Mouse (Mus musculus) frontal cortex, adult 2 months (tissue): ENCODE results near the gene Ssb. TPM values are rescaled to one million over a fixed set of nuclear protein-coding genes. Genes with fewer than 3 reads are reported as not detected.
"Not testable (repeated sequence)": the region's sequence is repeated elsewhere in the genome, so short reads cannot be mapped to it uniquely, and the experiment has no call there.

Source experiments
- DNase-seq, 2 experiments: peaks; one replicate each; pipeline ENCODE4 v3.0.0; 2022; ENCODE audit warnings: low spot score in 1 of 2; ENCODE audit errors: extremely low spot score in 1 of 2
- polyA plus RNA-seq: library from polyadenylated mRNA; depleted of rRNA; stranded (reverse); fragments of >200 nt; gene quantifications from 2 replicates; pipeline ENCODE4 v1.2.3, GENCODE M21; 2012

Gene Ssb
- polyA plus RNA-seq, 1 experiment: 130 TPM

GRCm38 (mm10) chr2:69860972-69861452 is 350 bp upstream of the Ssb start:
- DNase-seq: peak in 1 of 2 experiments; percentile 32

GRCm38 (mm10) chr2:69862117-69862657 is 825 bp downstream of the Ssb start:
- DNase-seq: no peak

GRCm38 (mm10) chr2:69883990-69884391 is 22.6 kb downstream of the Ssb start:
- DNase-seq: no peak

- DNase-seq: no peak
These were observed 23.2 kb downstream of the Ssb start for GRCm38 (mm10) chr2:69884581-69884980.

GRCm38 (mm10) chr2:69885050-69885449 is 23.7 kb downstream of the Ssb start:
- DNase-seq: no peak

- DNase-seq: peak; percentile 75 to 90
These were observed 24.3 kb downstream of the Ssb start, which contains the start of gene Mettl5 for GRCm38 (mm10) chr2:69885451-69886305. Gene Mettl5 (minus strand): TSS chr2:69885615.

- DNase-seq: no peak
These were observed 27.6 kb downstream of the Ssb start for GRCm38 (mm10) chr2:69888957-69889356.

GRCm38 (mm10) chr2:69890843-69891242 is 29.5 kb downstream of the Ssb start:
- no peak for DNase-seq

- DNase-seq: no peak
These were observed 31.8 kb downstream of the Ssb start for GRCm38 (mm10) chr2:69893145-69893544.

GRCm38 (mm10) chr2:69893891-69894290 is 32.5 kb downstream of the Ssb start:
- no peak for DNase-seq

GRCm38 (mm10) chr2:69895502-69896223 is 34.3 kb downstream of the Ssb start:
- DNase-seq: no peak

GRCm38 (mm10) chr2:69896224-69896581 is 34.8 kb downstream of the Ssb start:
- DNase-seq: no peak

- DNase-seq: peak; percentile 92 to 97
These were observed 35.8 kb downstream of the Ssb start, which contains the start of gene Ubr3 for GRCm38 (mm10) chr2:69897039-69897617. Gene Ubr3 (plus strand): TSS chr2:69897246.

GRCm38 (mm10) chr2:69897618-69898575 is 36.5 kb downstream of the Ssb start:
- DNase-seq: peak; percentile 29 to 68

GRCm38 (mm10) chr2:69903541-69903940 is 42.2 kb downstream of the Ssb start:
- DNase-seq: no peak

GRCm38 (mm10) chr2:69907394-69907793 is 46.0 kb downstream of the Ssb start:
- DNase-seq: not testable (repeated sequence)

GRCm38 (mm10) chr2:69912801-69913200 is 51.4 kb downstream of the Ssb start:
- no peak for DNase-seq

GRCm38 (mm10) chr2:69917301-69917700 is 55.9 kb downstream of the Ssb start:
- DNase-seq: no peak
